Mouse (Mus musculus): Measurements from ENCODE around the gene Klk4.

The Klk4 gene

DNA sequence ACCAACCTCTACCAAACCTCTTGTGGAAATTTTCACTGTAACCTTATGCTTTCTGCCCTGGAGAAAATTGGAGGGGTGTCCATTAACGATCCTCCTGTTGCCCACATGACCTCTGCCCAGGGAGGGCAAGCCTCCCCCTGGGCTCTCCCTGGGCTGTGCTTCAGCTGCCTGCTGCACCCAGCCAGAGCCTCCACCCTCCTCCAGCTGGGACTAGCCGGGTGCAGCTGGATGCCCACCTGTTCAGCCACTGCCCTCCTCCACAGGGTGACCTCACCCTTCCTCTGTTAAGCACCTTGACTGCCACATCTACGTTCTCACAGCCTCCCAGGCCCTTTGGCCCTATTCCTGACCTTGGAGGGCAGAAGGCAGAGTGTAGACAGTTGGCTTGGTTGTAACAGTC is 53.8 kb downstream of the Klk4 start:
- no peaks in the 10 kb centered on the region for H3K36me3 ChIP-seq (ENCODE audit: control insufficient read depth, insufficient read depth, low read length, poor library complexity, severe bottlenecking)
- DNase-seq (ENCODE audit: low read depth, low spot score), result no peak
- H3K27me3 ChIP-seq (ENCODE audit: control insufficient read depth, insufficient read depth, low read length, poor library complexity, severe bottlenecking), result no peaks in the 10 kb centered on the region
